Mouse (Mus musculus): Measurements from ENCODE around the gene Colca2.

- TF ChIP-seq CTCF (IDR thresholded peaks at IDR 0.05; ENCODE audit: borderline replicate concordance, insufficient read depth, low read depth, low read length) (no peak), POLR2A (IDR thresholded peaks at IDR 0.05; ENCODE audit: borderline replicate concordance, insufficient read depth, low read length) (no peak)
Measured at GRCm38 (mm10) chr9:51310515-51310914, 32.1 kb upstream of the Colca2 start.

Measured in cerebellum, adult 2 months (tissue).